Mouse (Mus musculus): ENCODE data around the gene Klhl2. TPM values are rescaled to one million over a fixed set of nuclear protein-coding genes. Genes with fewer than 3 reads are reported as not detected.

The Klhl2 gene
- total RNA-seq (2023), result 10 to 100 TPM; 28.3 to 34.1 TPM

GRCm38 (mm10) chr8:64849897-64850541 lies at the start of gene Klhl2:
Gene Klhl2, minus strand, starts transcription at chr8:64850017.

GRCm38 (mm10) chr8:64733271-64733943 lies 116.4 kb downstream of the Klhl2 start, which contains the start of gene Msmo1:
Gene Msmo1, minus strand, starts transcription at chr8:64733792.

GRCm38 (mm10) chr8:64692651-64693201 lies 157.1 kb downstream of the Klhl2 start, which contains the start of gene Cpe:
Gene Cpe, minus strand, starts transcription at chr8:64693054.

Other genes starting within 250 kb of the Klhl2 start
- not detected for gene Cpe, start 157.0 kb downstream of the Klhl2 start, total RNA-seq (2023)
- gene Msmo1, start 116.2 kb downstream of the Klhl2 start, total RNA-seq (2023), result 10 to 100 TPM; 27.0 to 28.1 TPM
- 10 to 100 TPM; 43.0 to 43.5 TPM for gene Tmem192, start 97.2 kb upstream of the Klhl2 start, total RNA-seq (2023)
- not detected for gene Trim75, start 137.8 kb upstream of the Klhl2 start, total RNA-seq (2023)
- gene Trim61, start 168.5 kb upstream of the Klhl2 start, total RNA-seq (2023), result not detected
- not detected for gene Trim60, start 168.6 kb upstream of the Klhl2 start, total RNA-seq (2023)
- not detected for gene Apela, start 187.3 kb upstream of the Klhl2 start, total RNA-seq (2023)
- gene Gm10663, start 225.0 kb upstream of the Klhl2 start, total RNA-seq (2023), result not detected